Mouse (Mus musculus) E14TG2a.4 (cell line): ENCODE data around the gene Ick.

ENCODE experiments used
- CTCF ChIP-seq: conservative IDR thresholded peaks from 2 replicates; pipeline ENCODE4 v1.5.1; 2014; ENCODE audit warnings: low read length
- NANOG ChIP-seq: IDR thresholded peaks from 2 replicates; pipeline ENCODE4 v1.6.1; 2014; ENCODE audit warnings: borderline replicate concordance, low read length, mixed read lengths

DNA sequence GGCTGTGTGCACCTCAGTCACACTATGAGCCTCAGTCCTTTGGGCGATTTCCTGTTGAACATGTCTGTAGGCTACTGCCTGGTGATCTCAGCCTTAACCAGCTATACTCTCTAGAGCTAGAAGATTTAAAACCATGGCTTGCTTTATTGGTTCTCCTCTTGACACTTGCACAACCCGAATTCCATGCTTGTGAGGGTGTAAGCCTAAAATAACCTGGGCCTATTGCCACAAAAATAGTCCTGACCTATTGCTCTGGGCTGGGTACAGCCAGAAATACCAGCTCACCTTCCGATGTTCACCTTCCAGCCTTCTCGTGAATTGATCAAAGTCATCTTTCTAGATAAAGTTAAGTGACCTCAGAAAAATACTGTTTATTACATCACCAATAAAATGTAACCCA is 30.5 kb downstream of the Ick start:
- no peak for TF ChIP-seq CTCF
- no peak for TF ChIP-seq NANOG
